Mouse (Mus musculus): ENCODE results near the gene Ffar3. TPM values are rescaled to one million over a fixed set of nuclear protein-coding genes. Genes with fewer than 3 reads are reported as not detected.
"Not testable (repeated sequence)": the region's sequence is repeated elsewhere in the genome, so short reads cannot be mapped to it uniquely, and the experiment has no call there.

The Ffar3 gene
- polyA plus RNA-seq, 1 experiment = not detected

GRCm38 (mm10) chr7:30844676-30845297 is 11.2 kb downstream of the Ffar3 start:
- no peak for DNase-seq (ENCODE audit: low read depth)

DNA sequence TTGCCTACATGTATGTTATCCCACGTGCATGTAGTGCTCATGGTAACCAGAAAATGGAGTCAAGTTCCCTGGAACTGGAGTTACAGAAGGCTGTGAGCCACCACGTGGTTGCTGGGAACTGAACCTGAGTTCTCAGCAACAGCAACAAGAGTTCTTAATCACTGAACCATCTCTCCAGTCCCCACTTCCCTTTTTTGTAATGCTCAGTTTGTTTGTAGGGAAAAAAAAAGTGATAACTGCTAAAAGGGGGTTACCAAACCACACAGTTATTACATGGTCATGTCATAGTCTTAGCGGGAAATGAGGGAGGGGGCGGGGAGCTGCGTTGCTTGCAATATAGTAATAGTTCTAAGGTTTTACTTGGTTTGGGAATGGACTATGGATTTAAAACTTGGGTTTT is 13.9 kb downstream of the Ffar3 start:
- DNase-seq (ENCODE audit: low read depth) = no peak

DNA sequence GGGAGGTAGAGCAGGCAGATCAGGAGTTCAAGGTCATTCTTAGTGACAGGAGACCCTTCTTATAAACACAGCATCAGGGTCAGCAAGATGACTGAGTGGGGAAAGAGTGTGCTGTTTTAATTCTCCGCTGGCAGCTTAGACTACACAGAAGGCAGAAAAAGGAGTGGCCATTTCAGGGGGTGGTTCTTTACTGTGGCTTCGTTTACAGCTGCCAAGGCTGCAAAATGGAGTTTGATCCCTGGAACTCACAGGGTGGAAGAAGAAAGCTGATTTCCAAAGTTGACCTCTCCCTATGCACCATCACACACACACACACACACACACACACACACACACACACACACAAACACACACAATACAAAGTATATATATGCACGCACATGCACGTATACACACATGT is 14.6 kb downstream of the Ffar3 start:
- no peak for DNase-seq (ENCODE audit: low read depth)

DNA sequence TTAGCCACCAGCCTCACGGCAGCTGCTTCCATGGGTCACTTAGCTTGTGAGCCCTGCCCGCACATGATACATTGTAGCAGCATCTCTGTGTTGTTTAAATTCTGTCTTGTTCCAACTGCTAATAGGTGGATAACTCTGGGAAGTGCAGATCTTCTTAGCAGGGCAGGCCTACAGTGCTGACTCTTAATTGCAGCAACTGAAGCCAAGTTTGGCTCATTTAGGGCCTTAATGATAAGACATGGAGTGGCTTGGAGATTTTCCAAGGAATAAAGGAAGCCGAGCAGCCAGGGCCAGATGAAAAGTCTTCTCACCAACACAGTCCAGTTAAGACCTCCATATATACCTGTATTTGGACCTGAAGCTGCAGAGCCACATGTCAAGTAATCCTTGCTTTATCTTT is 15.7 kb downstream of the Ffar3 start:
- no peak for DNase-seq (ENCODE audit: low read depth)

- DNase-seq (ENCODE audit: low read depth) = no peak
These were observed 18.7 kb downstream of the Ffar3 start for GRCm38 (mm10) chr7:30837277-30837676.

GRCm38 (mm10) chr7:30832684-30833083 is 23.3 kb downstream of the Ffar3 start:
- not testable (repeated sequence) for DNase-seq (ENCODE audit: low read depth)

- DNase-seq (ENCODE audit: low read depth) = no peak
These were observed 23.7 kb downstream of the Ffar3 start for GRCm38 (mm10) chr7:30832261-30832660.

- no peak for DNase-seq (ENCODE audit: low read depth)
These were observed 26.6 kb downstream of the Ffar3 start for GRCm38 (mm10) chr7:30829428-30829827.

- DNase-seq (ENCODE audit: low read depth) = not testable (repeated sequence)
These were observed 27.1 kb downstream of the Ffar3 start for GRCm38 (mm10) chr7:30828871-30829270.

DNA sequence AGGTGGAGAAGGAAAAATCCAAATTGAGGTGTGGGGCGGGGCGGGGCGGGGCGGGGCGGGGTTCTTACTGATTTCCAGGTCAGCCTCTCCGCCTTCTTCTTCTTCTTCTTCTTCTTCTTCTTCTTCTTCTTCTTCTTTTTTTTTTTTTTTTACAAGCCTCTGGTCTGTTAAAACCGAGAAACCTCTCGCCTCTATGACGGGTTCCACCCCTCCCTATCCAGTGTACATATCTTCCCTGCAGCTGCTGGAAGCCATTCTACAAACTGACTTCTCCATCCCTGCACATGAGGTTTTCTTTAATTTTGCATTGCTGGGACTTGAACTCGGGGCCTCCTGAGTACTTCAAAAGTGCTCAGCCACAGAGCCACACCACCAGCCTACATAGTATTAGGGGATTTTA is 29.3 kb downstream of the Ffar3 start:
- DNase-seq (ENCODE audit: low read depth) = no peak

DNA sequence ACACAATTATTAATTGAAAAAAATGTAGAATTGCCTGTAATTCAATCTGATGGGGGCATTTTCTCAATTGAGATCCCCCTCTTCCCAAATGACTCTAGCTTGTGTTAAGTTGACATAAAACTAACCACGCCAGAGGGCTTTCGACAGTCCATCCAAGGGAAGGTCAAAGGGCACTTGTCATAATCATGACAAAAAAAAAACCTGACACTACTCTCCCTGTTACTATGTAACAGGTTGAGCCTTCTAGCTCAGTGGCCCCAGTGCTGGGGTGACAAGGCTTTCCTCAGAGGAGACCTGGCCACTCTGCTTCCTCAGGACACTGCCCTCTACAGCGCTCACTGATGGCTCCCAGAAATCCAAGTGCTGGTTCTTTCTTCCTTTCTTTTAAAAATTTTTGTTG is 31.7 kb downstream of the Ffar3 start:
- no peak for DNase-seq (ENCODE audit: low read depth)

DNA sequence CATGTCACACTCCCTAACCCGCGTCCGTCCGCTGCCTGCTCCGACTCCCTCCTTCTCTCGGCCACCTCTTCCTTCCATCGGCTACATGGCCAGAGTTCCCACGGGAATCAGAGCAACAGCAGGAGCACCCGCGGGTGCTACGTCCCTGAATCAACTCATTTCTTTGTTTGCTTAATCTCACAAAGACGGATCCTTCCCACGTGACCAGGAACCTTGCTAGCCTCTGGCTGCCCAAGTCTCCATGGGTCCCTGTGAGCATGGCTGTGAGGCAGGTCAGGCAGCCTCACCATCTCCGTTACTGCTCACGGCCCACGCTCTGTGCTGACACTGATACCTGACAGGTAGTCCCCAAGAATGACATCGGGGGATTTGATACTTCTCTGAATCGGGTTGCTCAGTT is 32.3 kb downstream of the Ffar3 start, which contains the start of gene Ffar2:
Gene Ffar2 (minus strand): TSS at position 101 of the 400 bp plus-strand sequence.
- no peak for DNase-seq (ENCODE audit: low read depth)

- no peak for DNase-seq (ENCODE audit: low read depth)
These were observed 34.4 kb downstream of the Ffar3 start for GRCm38 (mm10) chr7:30821532-30821931.

GRCm38 (mm10) chr7:30820854-30821445 is 35.0 kb downstream of the Ffar3 start:
- no peak for DNase-seq (ENCODE audit: low read depth)

DNA sequence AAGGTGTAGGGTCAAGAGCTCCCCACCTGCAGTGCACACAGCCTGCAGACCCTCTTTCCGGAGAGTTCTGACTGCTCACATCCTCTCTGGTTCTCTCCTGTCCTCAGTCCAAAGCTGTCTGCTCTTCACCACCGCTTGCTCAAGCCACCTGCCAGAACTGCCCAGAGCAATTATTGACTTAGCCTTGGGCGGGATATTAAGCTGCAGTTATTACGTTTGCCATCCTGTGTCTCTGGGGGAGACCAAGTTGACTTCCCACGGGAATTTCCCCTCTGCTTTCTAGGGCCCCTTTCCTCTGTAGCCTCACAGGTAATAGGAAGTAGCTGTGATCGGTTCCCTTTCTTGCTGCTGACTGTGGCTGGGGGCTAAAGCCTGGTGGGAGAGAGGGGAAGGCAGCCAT is 35.8 kb downstream of the Ffar3 start:
- DNase-seq (ENCODE audit: low read depth) = no peak

DNA sequence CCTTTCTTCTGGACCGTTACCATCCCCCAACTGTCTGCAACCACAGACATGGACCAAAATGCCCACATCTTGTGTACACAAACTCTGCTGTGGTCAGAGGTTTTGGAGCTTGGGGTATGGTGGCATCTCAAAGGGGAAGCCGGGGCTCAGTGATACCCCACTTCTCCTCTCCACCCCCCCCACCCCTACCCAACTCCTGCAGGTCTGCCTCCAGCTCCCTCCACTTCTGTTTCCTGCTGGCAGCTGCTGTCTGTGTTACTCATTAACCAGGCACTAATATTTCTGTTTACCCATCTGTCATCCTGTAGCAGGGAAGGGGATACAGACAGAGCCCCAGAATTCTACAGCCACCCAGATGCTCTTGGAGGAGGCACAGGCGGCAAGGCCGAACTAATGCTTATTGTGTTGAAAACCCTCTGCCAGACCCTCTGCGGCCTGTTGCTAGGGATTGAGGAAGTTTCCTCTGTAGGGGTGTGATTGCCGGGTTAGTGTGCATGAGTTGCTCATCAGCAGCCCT is 43.6 kb downstream of the Ffar3 start:
- no peak for DNase-seq (ENCODE audit: low read depth)

DNA sequence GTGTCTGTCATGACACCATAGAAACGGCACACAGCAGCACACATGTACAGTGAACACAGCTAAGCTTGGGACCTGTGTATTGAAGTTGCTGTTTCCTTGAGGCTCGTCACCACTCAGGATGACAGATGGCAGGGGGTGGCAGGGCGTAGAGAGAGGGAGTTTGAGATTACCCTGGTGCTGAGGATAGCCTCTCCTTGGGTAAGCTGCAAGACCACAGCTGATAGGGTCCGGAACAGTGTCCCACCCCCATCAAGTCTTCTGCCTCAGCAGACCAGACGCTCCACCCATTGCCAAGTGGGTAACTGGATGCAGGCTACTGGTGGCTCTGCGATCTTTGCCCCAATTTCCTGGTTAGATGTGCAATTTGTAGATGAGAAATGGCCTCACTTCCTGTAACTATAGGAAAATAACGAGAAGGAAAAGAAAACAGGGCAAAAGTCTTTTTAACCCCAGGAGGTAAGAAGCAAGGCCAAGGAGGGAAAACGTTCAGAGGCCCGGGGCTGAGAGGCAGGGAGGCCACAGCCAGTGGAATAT is 44.2 kb downstream of the Ffar3 start:
- DNase-seq (ENCODE audit: low read depth) = no peak

GRCm38 (mm10) chr7:30810319-30810718 is 45.7 kb downstream of the Ffar3 start:
- no peak for DNase-seq (ENCODE audit: low read depth)

GRCm38 (mm10) chr7:30805924-30806323 is 50.1 kb downstream of the Ffar3 start:
- DNase-seq (ENCODE audit: low read depth) = no peak

Measured in gonadal fat pad, adult 2 months (tissue).